Mouse (Mus musculus): Measurements from ENCODE around the gene Capn3. TPM values are rescaled to one million over a fixed set of nuclear protein-coding genes. Genes with fewer than 3 reads are reported as not detected.

Gene Capn3
- total and polyA plus RNA-seq, 3 experiments: 0.05 TPM; not detected in 2

DNA sequence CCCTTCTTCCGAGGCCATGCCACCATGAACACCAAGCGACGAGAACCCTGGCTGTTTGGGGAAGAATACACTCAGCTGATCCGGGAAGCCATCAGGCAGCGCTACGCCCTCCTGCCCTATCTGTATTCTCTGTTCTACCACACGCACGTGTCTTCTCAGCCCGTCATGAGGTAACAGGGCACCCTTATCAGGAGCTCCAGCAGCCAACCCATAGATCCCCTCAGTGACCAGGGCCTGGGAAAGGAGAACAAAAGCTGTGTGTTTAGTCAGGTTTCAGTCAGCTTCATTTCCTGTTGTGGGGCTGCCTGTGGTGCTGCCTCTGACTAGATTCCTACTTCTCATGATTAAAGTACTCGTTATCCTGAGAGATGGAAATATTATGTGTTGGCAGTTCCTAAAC lies 9.4 kb upstream of the Capn3 start:
- no peaks in the 10 kb centered on the region for H3K4me1 ChIP-seq (ENCODE audit: insufficient read depth, low read depth, low read length)
- DNase-seq (ENCODE audit: low spot score): no peak
- no peak for ATAC-seq (ENCODE audit: extremely low read depth, insufficient number of reproducible peaks, low FRiP score, poor library complexity, severe bottlenecking)
- H3K9me3 ChIP-seq (replicated peaks): no peaks in the 10 kb centered on the region
- no peaks in the 10 kb centered on the region for H3K27me3 ChIP-seq (ENCODE audit: insufficient read depth, low read length)
- H3K36me3 ChIP-seq (replicated peaks): no peaks in the 10 kb centered on the region
- TF ChIP-seq CTCF (IDR thresholded peaks at IDR 0.05; ENCODE audit: low read depth, low read length): no peak
- TF ChIP-seq GATA1 (IDR thresholded peaks at IDR 0.05; ENCODE audit: borderline replicate concordance, low read length): no peak
- TF ChIP-seq TAL1 (conservative IDR thresholded peaks at IDR 0.05; ENCODE audit: low read depth, low read length): no peak
- no peak for TF ChIP-seq GATA2 (IDR thresholded peaks at IDR 0.05; ENCODE audit: borderline replicate concordance, low read depth, low read length)
- TF ChIP-seq POLR2AphosphoS5 (IDR thresholded peaks at IDR 0.05; ENCODE audit: insufficient replicate concordance, low read depth, low read length): no peak
- no peak overlapping the region for H3K4me3 ChIP-seq (ENCODE audit: low read depth, low read length)

DNA sequence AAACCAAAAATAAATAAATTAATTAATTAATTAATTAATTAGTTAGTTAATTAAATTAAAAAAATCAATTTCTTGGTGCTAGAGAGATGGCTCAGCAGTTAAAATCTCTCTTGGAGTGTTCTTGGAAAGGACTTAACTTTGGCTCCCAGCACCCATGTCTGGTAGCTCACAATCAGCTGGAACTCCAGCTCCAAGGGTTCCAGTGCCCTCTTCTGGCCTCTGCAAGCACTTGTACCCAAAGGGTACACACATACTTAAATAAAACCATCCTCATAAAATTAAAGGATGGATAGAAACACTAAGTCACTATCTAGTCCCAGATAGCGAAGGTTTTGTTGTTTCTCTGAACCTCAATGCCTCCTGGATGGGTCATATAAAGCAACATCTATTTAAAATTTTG lies 8.5 kb upstream of the Capn3 start:
- no peak for TF ChIP-seq GATA1 (IDR thresholded peaks at IDR 0.05; ENCODE audit: borderline replicate concordance, low read length)
- no peak for TF ChIP-seq GATA2 (IDR thresholded peaks at IDR 0.05; ENCODE audit: borderline replicate concordance, low read depth, low read length)
- TF ChIP-seq CTCF (IDR thresholded peaks at IDR 0.05; ENCODE audit: low read depth, low read length): no peak
- TF ChIP-seq POLR2AphosphoS5 (IDR thresholded peaks at IDR 0.05; ENCODE audit: insufficient replicate concordance, low read depth, low read length): no peak
- no peak for TF ChIP-seq TAL1 (conservative IDR thresholded peaks at IDR 0.05; ENCODE audit: low read depth, low read length)
- no peaks in the 10 kb centered on the region for H3K9me3 ChIP-seq (replicated peaks)
- DNase-seq (ENCODE audit: low spot score) (no peak), ATAC-seq (ENCODE audit: extremely low read depth, insufficient number of reproducible peaks, low FRiP score, poor library complexity, severe bottlenecking) (no peak)
- H3K36me3 ChIP-seq (replicated peaks): no peaks in the 10 kb centered on the region
- no peaks in the 10 kb centered on the region for H3K4me1 ChIP-seq (ENCODE audit: insufficient read depth, low read depth, low read length)
- no peak overlapping the region for H3K4me3 ChIP-seq (ENCODE audit: low read depth, low read length)
- no peaks in the 10 kb centered on the region for H3K27me3 ChIP-seq (ENCODE audit: insufficient read depth, low read length)

DNA sequence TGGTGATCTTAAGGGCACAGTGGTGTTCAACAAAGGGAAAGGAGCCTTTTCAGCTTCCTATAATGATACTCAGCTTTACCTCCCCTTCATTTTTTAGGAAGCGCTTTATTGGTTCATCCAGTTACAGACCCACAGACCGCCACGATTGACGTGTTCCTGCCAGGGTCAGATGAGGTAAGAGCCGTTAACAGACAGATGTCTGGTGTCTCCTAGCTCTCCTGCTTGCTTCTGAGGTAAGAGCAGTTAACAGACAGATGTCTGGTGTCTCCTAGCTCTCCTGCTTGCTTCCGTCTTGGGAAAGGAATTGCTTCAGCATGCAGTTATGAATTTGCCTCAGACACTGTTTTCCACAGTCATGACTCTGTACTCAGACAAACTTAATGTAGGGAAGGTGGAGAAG lies 5.1 kb upstream of the Capn3 start:
- H3K9me3 ChIP-seq (replicated peaks): no peaks in the 10 kb centered on the region

DNA sequence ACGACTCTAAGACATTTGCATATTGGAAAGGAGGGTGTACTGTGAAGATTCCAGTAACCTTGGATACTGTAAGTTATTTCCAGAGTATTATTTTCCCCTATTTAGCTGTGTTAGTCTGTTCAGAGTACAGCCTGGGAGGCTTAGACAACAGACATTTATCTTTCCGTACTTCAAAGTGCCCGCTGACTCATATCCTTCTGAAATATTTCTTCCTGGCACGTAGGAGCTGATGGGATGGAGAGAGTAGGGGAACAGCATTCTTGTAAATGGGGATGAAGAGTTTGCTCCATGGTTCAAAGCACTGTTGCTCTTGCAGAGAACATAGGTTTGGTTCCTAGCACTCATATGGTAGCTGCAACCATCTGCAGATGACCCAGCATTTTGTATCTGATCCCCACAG lies 3.2 kb upstream of the Capn3 start:
- DNase-seq (ENCODE audit: low spot score) (no peak), ATAC-seq (ENCODE audit: extremely low read depth, insufficient number of reproducible peaks, low FRiP score, poor library complexity, severe bottlenecking) (no peak)
- Histone ChIP-seq H3K9me3 (replicated peaks) (no peaks in the 10 kb centered on the region), H3K4me1 (ENCODE audit: insufficient read depth, low read depth, low read length) (no peaks in the 10 kb centered on the region), H3K36me3 (replicated peaks) (no peaks in the 10 kb centered on the region), H3K27me3 (ENCODE audit: insufficient read depth, low read length) (peaks cover 6% of the 10 kb centered on the region; the same call in 1 of the 2 replicates), H3K4me3 (ENCODE audit: low read depth, low read length) (no peak overlapping the region)
- TF ChIP-seq CTCF (IDR thresholded peaks at IDR 0.05; ENCODE audit: low read depth, low read length) (no peak), TAL1 (conservative IDR thresholded peaks at IDR 0.05; ENCODE audit: low read depth, low read length) (no peak), POLR2AphosphoS5 (IDR thresholded peaks at IDR 0.05; ENCODE audit: insufficient replicate concordance, low read depth, low read length) (no peak), GATA1 (IDR thresholded peaks at IDR 0.05; ENCODE audit: borderline replicate concordance, low read length) (no peak)

More for the DNA sequence above, 5.1 kb upstream of the Capn3 start:
- no peak for DNase-seq (ENCODE audit: low spot score)
- TF ChIP-seq GATA2 (IDR thresholded peaks at IDR 0.05; ENCODE audit: borderline replicate concordance, low read depth, low read length): no peak
- TF ChIP-seq GATA1 (IDR thresholded peaks at IDR 0.05; ENCODE audit: borderline replicate concordance, low read length): no peak
- TF ChIP-seq CTCF (IDR thresholded peaks at IDR 0.05; ENCODE audit: low read depth, low read length): no peak
- TF ChIP-seq TAL1 (conservative IDR thresholded peaks at IDR 0.05; ENCODE audit: low read depth, low read length): no peak
- TF ChIP-seq POLR2AphosphoS5 (IDR thresholded peaks at IDR 0.05; ENCODE audit: insufficient replicate concordance, low read depth, low read length): no peak
- no peak for ATAC-seq (ENCODE audit: extremely low read depth, insufficient number of reproducible peaks, low FRiP score, poor library complexity, severe bottlenecking)
- Histone ChIP-seq H3K4me1 (ENCODE audit: insufficient read depth, low read depth, low read length) (no peaks in the 10 kb centered on the region), H3K4me3 (ENCODE audit: low read depth, low read length) (no peak overlapping the region), H3K27me3 (ENCODE audit: insufficient read depth, low read length) (peaks cover 6% of the 10 kb centered on the region; the same call in 1 of the 2 replicates), H3K36me3 (replicated peaks) (no peaks in the 10 kb centered on the region)

DNA sequence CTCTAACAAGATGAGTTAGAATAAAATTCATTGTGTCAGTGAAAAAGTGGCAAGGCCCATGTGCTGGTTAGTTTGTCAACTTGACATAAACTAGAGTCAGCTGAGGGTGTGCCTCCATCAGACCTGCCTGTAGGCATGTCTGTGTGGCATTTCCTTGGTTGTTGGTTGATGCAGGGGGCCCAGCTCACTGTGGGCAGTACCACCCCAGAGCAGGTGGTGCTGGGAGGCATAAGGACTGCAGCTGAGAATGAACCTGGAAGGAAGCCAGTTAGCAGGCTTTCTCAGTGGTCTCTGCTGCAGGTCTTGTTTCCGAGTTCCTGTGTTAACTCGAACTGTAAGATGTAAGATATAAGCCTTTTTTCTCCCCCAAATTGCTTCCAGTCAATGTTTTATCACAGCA lies 832 bp upstream of the Capn3 start:
- Histone ChIP-seq H3K36me3 (replicated peaks) (no peaks in the 10 kb centered on the region), H3K9me3 (replicated peaks) (no peaks in the 10 kb centered on the region), H3K4me1 (ENCODE audit: insufficient read depth, low read depth, low read length) (no peaks in the 10 kb centered on the region), H3K4me3 (ENCODE audit: low read depth, low read length) (no peak overlapping the region), H3K27me3 (ENCODE audit: insufficient read depth, low read length) (peaks cover 6% of the 10 kb centered on the region; the same call in 1 of the 2 replicates)
- DNase-seq (ENCODE audit: low spot score) (no peak), ATAC-seq (ENCODE audit: extremely low read depth, insufficient number of reproducible peaks, low FRiP score, poor library complexity, severe bottlenecking) (no peak)
- no peak for TF ChIP-seq POLR2AphosphoS5 (IDR thresholded peaks at IDR 0.05; ENCODE audit: insufficient replicate concordance, low read depth, low read length)
- no peak for TF ChIP-seq GATA1 (IDR thresholded peaks at IDR 0.05; ENCODE audit: borderline replicate concordance, low read length)
- TF ChIP-seq CTCF (IDR thresholded peaks at IDR 0.05; ENCODE audit: low read depth, low read length): no peak
- TF ChIP-seq GATA2 (IDR thresholded peaks at IDR 0.05; ENCODE audit: borderline replicate concordance, low read depth, low read length): no peak
- TF ChIP-seq TAL1 (conservative IDR thresholded peaks at IDR 0.05; ENCODE audit: low read depth, low read length): no peak

DNA sequence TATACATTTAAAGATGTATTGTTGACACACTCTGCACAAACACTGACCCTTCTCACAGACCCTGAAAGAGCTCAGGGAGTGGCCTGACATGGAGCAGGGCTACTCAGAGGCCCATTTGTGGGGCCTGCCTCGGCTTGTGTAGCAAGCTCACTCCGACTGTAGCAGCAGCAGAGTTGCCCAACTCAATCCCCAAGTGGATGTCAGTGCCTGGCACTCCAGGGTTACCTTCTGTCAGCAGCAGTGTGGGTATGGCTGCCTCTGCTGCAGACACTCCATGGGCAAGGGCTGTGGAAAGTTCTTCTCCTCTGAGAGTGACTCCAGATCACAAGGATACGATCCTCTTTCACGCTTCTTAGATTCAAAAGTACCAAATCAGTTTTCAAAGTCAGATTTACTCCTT lies 4.4 kb downstream of the Capn3 start:
- Histone ChIP-seq H3K27me3 (ENCODE audit: insufficient read depth, low read length) (peaks cover 28% of the 10 kb centered on the region), H3K36me3 (replicated peaks) (no peaks in the 10 kb centered on the region), H3K4me3 (ENCODE audit: low read depth, low read length) (no peak overlapping the region), H3K4me1 (ENCODE audit: insufficient read depth, low read depth, low read length) (no peaks in the 10 kb centered on the region), H3K9me3 (replicated peaks) (no peaks in the 10 kb centered on the region)
- ATAC-seq (ENCODE audit: extremely low read depth, insufficient number of reproducible peaks, low FRiP score, poor library complexity, severe bottlenecking): no peak
- no peak for TF ChIP-seq POLR2AphosphoS5 (IDR thresholded peaks at IDR 0.05; ENCODE audit: insufficient replicate concordance, low read depth, low read length)
- no peak for TF ChIP-seq TAL1 (conservative IDR thresholded peaks at IDR 0.05; ENCODE audit: low read depth, low read length)
- no peak for DNase-seq (ENCODE audit: low spot score)

DNA sequence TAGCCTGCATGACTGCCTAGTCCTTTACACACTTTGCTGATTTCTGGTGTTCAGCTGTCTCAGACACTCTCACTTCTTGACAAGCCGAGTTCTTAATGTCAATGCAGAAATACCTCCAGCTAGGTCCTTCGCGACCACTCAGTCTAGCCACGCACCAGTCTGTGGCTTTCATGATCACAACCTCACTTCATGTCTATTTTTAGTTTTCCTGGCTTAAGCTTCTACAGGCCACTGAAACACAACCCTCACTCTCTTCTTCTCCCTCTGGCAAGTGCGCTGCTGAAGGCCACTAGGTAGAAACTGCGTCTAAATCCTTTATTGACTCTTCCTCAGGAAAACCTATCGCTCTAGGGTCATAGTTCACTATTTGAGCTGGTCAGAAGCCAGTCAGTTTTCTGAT lies 7.5 kb downstream of the Capn3 start:
- no peak for ATAC-seq (ENCODE audit: extremely low read depth, insufficient number of reproducible peaks, low FRiP score, poor library complexity, severe bottlenecking)
- no peak for DNase-seq (ENCODE audit: low spot score)
- no peak overlapping the region for H3K4me3 ChIP-seq (ENCODE audit: low read depth, low read length)
- no peaks in the 10 kb centered on the region for H3K36me3 ChIP-seq (replicated peaks)
- no peaks in the 10 kb centered on the region for H3K4me1 ChIP-seq (ENCODE audit: insufficient read depth, low read depth, low read length)
- no peaks in the 10 kb centered on the region for H3K9me3 ChIP-seq (replicated peaks)
- peaks cover 48% of the 10 kb centered on the region for H3K27me3 ChIP-seq (ENCODE audit: insufficient read depth, low read length)
- TF ChIP-seq POLR2AphosphoS5 (IDR thresholded peaks at IDR 0.05; ENCODE audit: insufficient replicate concordance, low read depth, low read length): no peak
- TF ChIP-seq CTCF (IDR thresholded peaks at IDR 0.05; ENCODE audit: low read depth, low read length): no peak
- TF ChIP-seq TAL1 (conservative IDR thresholded peaks at IDR 0.05; ENCODE audit: low read depth, low read length): no peak
- TF ChIP-seq GATA2 (IDR thresholded peaks at IDR 0.05; ENCODE audit: borderline replicate concordance, low read depth, low read length): no peak
- TF ChIP-seq GATA1 (IDR thresholded peaks at IDR 0.05; ENCODE audit: borderline replicate concordance, low read length): no peak
